Mouse (Mus musculus): Measurements from ENCODE around the gene Olfr658.

DNA sequence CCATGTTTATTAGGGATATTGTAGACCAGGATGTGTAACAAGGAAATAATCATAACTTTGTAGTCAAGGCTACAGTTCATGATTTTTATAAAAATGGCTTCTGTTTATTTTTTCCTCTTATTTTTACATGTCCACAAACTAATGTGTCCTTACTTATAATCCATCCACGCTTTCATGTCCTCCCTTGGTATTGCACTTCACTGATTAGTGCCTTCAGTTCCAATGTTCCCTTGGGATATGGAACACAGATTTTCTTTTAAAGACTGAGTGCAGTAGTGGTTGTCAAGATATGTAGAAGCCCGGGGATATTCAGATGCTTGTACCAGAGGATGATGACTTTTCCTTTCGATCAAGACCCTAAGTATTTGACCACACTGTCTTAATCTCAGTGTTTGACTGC is 19.3 kb upstream of the Olfr658 start, which contains the start of gene Olfr659:
- TF ChIP-seq CTCF (IDR thresholded peaks at IDR 0.05; ENCODE audit: low read depth, low read length), result no peak
- TF ChIP-seq EP300 (IDR thresholded peaks at IDR 0.05; ENCODE audit: insufficient read depth, low read depth, low read length), result no peak
- TF ChIP-seq POLR2A (IDR thresholded peaks at IDR 0.05; ENCODE audit: insufficient read depth, low read length), result no peak
